9 mouse cellular contexts compared by ENCODE assay signal in genomic region chr6:115462743-115463337, GRCm38 (mm10).
DNase-seq lines count a peak whose midpoint lies in the region; ATAC-seq and TF ChIP-seq lines count a peak whose summit lies in the region.
"Had no signal": no experiment of that assay in that cellular context is flagged by ENCODE, and none has a peak within 500 bp of the region (broad histone marks: within the 10 kb centered on the region; RNA-seq: fewer than 3 reads in every experiment).

No protein-coding gene starts in this region.

- peak; percentile 99 for DNase-seq in heart, adult 11 months
- no peak for DNase-seq in heart, embryonic 10.5 days (ENCODE audit: low spot score)
- DNase-seq in fibroblast of lung, adult 2 months (ENCODE audit: low read depth): peak; percentile 83
- peak; percentile 59 for DNase-seq in kidney, adult 18-20 months
- DNase-seq in midbrain, embryonic 11.5 days (ENCODE audit: low spot score, missing footprints): no peak
- no peak for DNase-seq in spleen, postnatal 4 days (ENCODE audit: low spot score in 2 of 2)

- ATAC-seq in midbrain, embryonic 11.5 days (ENCODE audit: low FRiP score): no peak
- ATAC-seq in midbrain, embryonic 13.5 days: no peak

- no peaks in the 10 kb centered on the region for H3K36me3 ChIP-seq in heart, embryonic 10.5 days
- no peaks in the 10 kb centered on the region for H3K36me3 ChIP-seq in myocyte (ENCODE audit: control insufficient read depth, insufficient read depth)
- no peaks in the 10 kb centered on the region for H3K36me3 ChIP-seq in midbrain, embryonic 11.5 days (ENCODE audit: control insufficient read depth, insufficient read depth, low read length)
- no peaks in the 10 kb centered on the region for H3K36me3 ChIP-seq in midbrain, embryonic 13.5 days
- H3K36me3 ChIP-seq: limb, embryonic 15.5 days had no signal

- no peaks in the 10 kb centered on the region for H3K27me3 ChIP-seq in heart, embryonic 10.5 days (ENCODE audit: insufficient read depth, poor library complexity, severe bottlenecking)
- H3K27me3 ChIP-seq in myocyte (ENCODE audit: control insufficient read depth, insufficient read depth, insufficient read length): no peaks in the 10 kb centered on the region
- no peaks in the 10 kb centered on the region for H3K27me3 ChIP-seq in midbrain, embryonic 11.5 days (ENCODE audit: control insufficient read depth, insufficient read depth, low read length)
- peaks cover under 1% of the 10 kb centered on the region; the same call in 1 of the 2 replicates for H3K27me3 ChIP-seq in midbrain, embryonic 13.5 days
- H3K27me3 ChIP-seq: limb, embryonic 15.5 days had no signal

- peak overlapping the region; percentile 73 for H3K4me2 ChIP-seq in myocyte (ENCODE audit: low read depth)
- H3K4me2 ChIP-seq in midbrain, embryonic 11.5 days: no peak overlapping the region
- H3K4me2 ChIP-seq in midbrain, embryonic 13.5 days (replicated peaks): no peak overlapping the region
- H3K4me2 ChIP-seq: limb, embryonic 15.5 days had no signal

- WGBS in heart, embryonic 10.5 days: 68% methylated on average over 16 of the region's 16 CpGs
- 94% methylated on average over 16 of the region's 16 CpGs for WGBS in midbrain, embryonic 11.5 days
- 92% methylated on average over 16 of the region's 16 CpGs for WGBS in midbrain, embryonic 13.5 days

- H3K4me1 ChIP-seq in heart, embryonic 10.5 days: no peaks in the 10 kb centered on the region
- H3K4me1 ChIP-seq in midbrain, embryonic 11.5 days (ENCODE audit: control insufficient read depth, insufficient read depth, low read length): no peaks in the 10 kb centered on the region
- no peaks in the 10 kb centered on the region for H3K4me1 ChIP-seq in midbrain, embryonic 13.5 days (replicated peaks)
- H3K4me1 ChIP-seq: limb, embryonic 15.5 days had no signal

- H3K79me2 ChIP-seq in myocyte (ENCODE audit: control insufficient read depth, insufficient read depth): no peaks in the 10 kb centered on the region

- no peak for TF ChIP-seq POLR2A in myocyte (IDR thresholded peaks at IDR 0.05; ENCODE audit: insufficient read length, low read depth)

- no peaks in the 10 kb centered on the region for H3K9me3 ChIP-seq in heart, embryonic 10.5 days
- H3K9me3 ChIP-seq in midbrain, embryonic 11.5 days (ENCODE audit: control insufficient read depth, low read length): no peaks in the 10 kb centered on the region
- no peaks in the 10 kb centered on the region for H3K9me3 ChIP-seq in midbrain, embryonic 13.5 days
- H3K9me3 ChIP-seq: limb, embryonic 15.5 days had no signal

- H3K9ac ChIP-seq in midbrain, embryonic 11.5 days (ENCODE audit: low read length): no peak overlapping the region
- H3K9ac ChIP-seq in midbrain, embryonic 13.5 days (replicated peaks): no peak overlapping the region
- H3K9ac ChIP-seq: limb, embryonic 15.5 days had no signal

- H3ac ChIP-seq in myocyte (ENCODE audit: control insufficient read depth, insufficient read length): no peak overlapping the region

- H3K4me3 ChIP-seq in heart, embryonic 10.5 days: no peak overlapping the region
- H3K4me3 ChIP-seq in myocyte: no peak overlapping the region
- H3K4me3 ChIP-seq in midbrain, embryonic 11.5 days (ENCODE audit: low read depth, low read length): no peak overlapping the region
- H3K4me3 ChIP-seq in midbrain, embryonic 13.5 days (replicated peaks): no peak overlapping the region
- H3K4me3 ChIP-seq: limb, embryonic 15.5 days had no signal

- H3K27ac ChIP-seq in heart, embryonic 10.5 days: no peak overlapping the region
- no peak overlapping the region for H3K27ac ChIP-seq in midbrain, embryonic 11.5 days (ENCODE audit: low read depth, low read length)
- H3K27ac ChIP-seq in midbrain, embryonic 13.5 days: no peak overlapping the region
- H3K27ac ChIP-seq: limb, embryonic 15.5 days had no signal

TF ChIP-seq in myocyte, 11 proteins besides CTCF, POLR2A, EP300 and RAD21:
- TF ChIP-seq POLR2AphosphoS2 (IDR thresholded peaks at IDR 0.05; ENCODE audit: insufficient read length, low read depth) (no peak), USF1 (IDR thresholded peaks at IDR 0.05; ENCODE audit: low read depth) (no peak), MYOG (IDR thresholded peaks at IDR 0.05; ENCODE audit: control insufficient read depth in 1 of 3, insufficient read depth in 1 of 3, insufficient read length in 2 of 3, low read depth in 2 of 3) (peak in 1 of 3 experiments; percentile 33), SRF (IDR thresholded peaks at IDR 0.05; ENCODE audit: control insufficient read depth, insufficient read length, low read depth) (no peak), TCF12 (IDR thresholded peaks at IDR 0.05; ENCODE audit: insufficient read depth, poor library complexity, severe bottlenecking) (no peak), CEBPB (IDR thresholded peaks at IDR 0.05; ENCODE audit: insufficient read depth, poor library complexity, severe bottlenecking) (peak; percentile 73), MYOD1 (IDR thresholded peaks at IDR 0.05; ENCODE audit: control insufficient read depth in 1 of 3, insufficient read length in 2 of 3, low read depth in 2 of 3) (peak in 1 of 3 experiments; percentile 35), E2F4 (IDR thresholded peaks at IDR 0.05; ENCODE audit: insufficient read depth) (no peak), TCF3 (IDR thresholded peaks at IDR 0.05; ENCODE audit: insufficient read length, low read depth) (no peak), MAX (IDR thresholded peaks at IDR 0.05; ENCODE audit: low read depth) (no peak), REST (IDR thresholded peaks at IDR 0.05; ENCODE audit: insufficient read depth, insufficient read length) (no peak)

Comparison
In these comparisons a context has a peak if more than half of its experiments do, and no peak if none do; other contexts are left out.
1. DNase-seq: peak in heart, adult 11 months (single experiment), fibroblast of lung, adult 2 months (single experiment) and kidney, adult 18-20 months (single experiment); none in heart, embryonic 10.5 days (single experiment), midbrain, embryonic 11.5 days (single experiment) and spleen, postnatal 4 days (0 of 2).